Mouse (Mus musculus): ENCODE results near the gene 4930455H04Rik.

4930455H04Rik gene

GRCm38 (mm10) chr3:116967967-116968366 is at the start of gene 4930455H04Rik:
4930455H04Rik (plus strand) TSS chr3:116968267.
- no peak for DNase-seq (ENCODE audit: low read depth)

- DNase-seq (ENCODE audit: low read depth), result no peak
These were observed 46.5 kb upstream of the 4930455H04Rik start for GRCm38 (mm10) chr3:116921535-116921934.

GRCm38 (mm10) chr3:116923042-116923441 is 45.0 kb upstream of the 4930455H04Rik start:
- DNase-seq (ENCODE audit: low read depth), result no peak

- DNase-seq (ENCODE audit: low read depth), result no peak
These were observed 39.1 kb upstream of the 4930455H04Rik start for GRCm38 (mm10) chr3:116928994-116929393.

GRCm38 (mm10) chr3:116933158-116933557 is 34.9 kb upstream of the 4930455H04Rik start:
- no peak for DNase-seq (ENCODE audit: low read depth)

- no peak for DNase-seq (ENCODE audit: low read depth)
These were observed 31.0 kb upstream of the 4930455H04Rik start for GRCm38 (mm10) chr3:116936934-116937691.

- no peak for DNase-seq (ENCODE audit: low read depth)
These were observed 27.1 kb upstream of the 4930455H04Rik start for GRCm38 (mm10) chr3:116940804-116941558.

GRCm38 (mm10) chr3:116941559-116942117 is 26.4 kb upstream of the 4930455H04Rik start:
- no peak for DNase-seq (ENCODE audit: low read depth)

- no peak for DNase-seq (ENCODE audit: low read depth)
These were observed 25.3 kb upstream of the 4930455H04Rik start for GRCm38 (mm10) chr3:116942751-116943150.

- no peak for DNase-seq (ENCODE audit: low read depth)
These were observed 24.6 kb upstream of the 4930455H04Rik start for GRCm38 (mm10) chr3:116943422-116943821.

- no peak for DNase-seq (ENCODE audit: low read depth)
These were observed 21.6 kb upstream of the 4930455H04Rik start for GRCm38 (mm10) chr3:116946476-116946875.

- DNase-seq (ENCODE audit: low read depth), result no peak
These were observed 17.4 kb upstream of the 4930455H04Rik start for GRCm38 (mm10) chr3:116950665-116951115.

GRCm38 (mm10) chr3:116951489-116951888 is 16.6 kb upstream of the 4930455H04Rik start:
- DNase-seq (ENCODE audit: low read depth), result no peak

- no peak for DNase-seq (ENCODE audit: low read depth)
These were observed 15.7 kb upstream of the 4930455H04Rik start for GRCm38 (mm10) chr3:116952242-116952899.

GRCm38 (mm10) chr3:116953366-116953765 is 14.7 kb upstream of the 4930455H04Rik start:
- DNase-seq (ENCODE audit: low read depth), result no peak

GRCm38 (mm10) chr3:116955061-116955460 is 13.0 kb upstream of the 4930455H04Rik start:
- no peak for DNase-seq (ENCODE audit: low read depth)

GRCm38 (mm10) chr3:116960414-116960813 is 7.7 kb upstream of the 4930455H04Rik start:
- DNase-seq (ENCODE audit: low read depth), result no peak

- no peak for DNase-seq (ENCODE audit: low read depth)
These were observed 6.5 kb upstream of the 4930455H04Rik start for GRCm38 (mm10) chr3:116961354-116962142.

GRCm38 (mm10) chr3:116963213-116963612 is 4.9 kb upstream of the 4930455H04Rik start:
- DNase-seq (ENCODE audit: low read depth), result no peak

- no peak for DNase-seq (ENCODE audit: low read depth)
These were observed 3.6 kb upstream of the 4930455H04Rik start for GRCm38 (mm10) chr3:116964426-116964825.

GRCm38 (mm10) chr3:116966225-116966624 is 1.8 kb upstream of the 4930455H04Rik start:
- no peak for DNase-seq (ENCODE audit: low read depth)
